Mouse (Mus musculus): ENCODE data around the gene Zfp94. TPM values are rescaled to one million over a fixed set of nuclear protein-coding genes. Genes with fewer than 3 reads are reported as not detected.

The Zfp94 gene
- 1 to 10 TPM; 1.8 to 2.5 TPM for total RNA-seq (2021)

GRCm38 (mm10) chr7:24316567-24317092 lies at the start of gene Zfp94:
Gene Zfp94, minus strand, starts transcription at chr7:24316666.
- peak; percentile 89 for DNase-seq (ENCODE audit: low spot score)

GRCm38 (mm10) chr7:24365258-24366014 lies 49.0 kb upstream of the Zfp94 start:
- intact Hi-C loops (cut with DNase I), result loop anchor here (2.0 kb wide), 2 partner anchors 19 to 41 kb away; no protein-coding TSS in a partner anchor
- DNase-seq (ENCODE audit: low spot score), result no peak

More at GRCm38 (mm10) chr7:24316567-24317092, at the start of gene Zfp94:
- intact Hi-C loops (cut with DNase I), result loop anchor here (2.0 to 5.0 kb wide), 4 partner anchors 46 to 234 kb away; partner anchors contain the start of genes Zfp180, Zfp235 and Zfp93

- DNase-seq (ENCODE audit: low spot score), result peak; percentile 43
- intact Hi-C loops (cut with DNase I), result loop anchor here (2.0 kb wide), 2 partner anchors 20 to 42 kb away; no protein-coding TSS in a partner anchor
These were observed 48.4 kb upstream of the Zfp94 start for GRCm38 (mm10) chr7:24364827-24365226.

- no peak for DNase-seq (ENCODE audit: low spot score)
- intact Hi-C loops (cut with DNase I), result no loop called here
These were observed 46.8 kb upstream of the Zfp94 start for GRCm38 (mm10) chr7:24363228-24363627.

GRCm38 (mm10) chr7:24361001-24361400 lies 44.5 kb upstream of the Zfp94 start:
- no peak for DNase-seq (ENCODE audit: low spot score)
- intact Hi-C loops (cut with DNase I), result no loop called here

- intact Hi-C loops (cut with DNase I), result no loop called here
- no peak for DNase-seq (ENCODE audit: low spot score)
These were observed 42.8 kb upstream of the Zfp94 start for GRCm38 (mm10) chr7:24359269-24359668.

- DNase-seq (ENCODE audit: low spot score), result no peak
- intact Hi-C loops (cut with DNase I), result no loop called here
These were observed 41.4 kb upstream of the Zfp94 start for GRCm38 (mm10) chr7:24357899-24358298.

GRCm38 (mm10) chr7:24356081-24356480 lies 39.6 kb upstream of the Zfp94 start:
- no peak for DNase-seq (ENCODE audit: low spot score)
- intact Hi-C loops (cut with DNase I), result no loop called here

- no peak for DNase-seq (ENCODE audit: low spot score)
- intact Hi-C loops (cut with DNase I), result no loop called here
These were observed 39.2 kb upstream of the Zfp94 start for GRCm38 (mm10) chr7:24355646-24356045.

GRCm38 (mm10) chr7:24348896-24349295 lies 32.4 kb upstream of the Zfp94 start, which contains the start of gene Lypd5:
Gene Lypd5, plus strand, starts transcription at chr7:24349196.
- no peak for DNase-seq (ENCODE audit: low spot score)
- intact Hi-C loops (cut with DNase I), result no loop called here

- intact Hi-C loops (cut with DNase I), result no loop called here
- no peak for DNase-seq (ENCODE audit: low spot score)
These were observed 30.0 kb upstream of the Zfp94 start for GRCm38 (mm10) chr7:24346444-24346843.

- intact Hi-C loops (cut with DNase I), result no loop called here
- no peak for DNase-seq (ENCODE audit: low spot score)
These were observed 27.3 kb upstream of the Zfp94 start for GRCm38 (mm10) chr7:24343701-24344272.

- DNase-seq (ENCODE audit: low spot score), result no peak
- intact Hi-C loops (cut with DNase I), result loop anchor here (5.0 kb wide), 1 partner anchor 49 kb away; no protein-coding TSS in a partner anchor
These were observed 21.8 kb upstream of the Zfp94 start for GRCm38 (mm10) chr7:24338241-24338640.

- DNase-seq (ENCODE audit: low spot score), result no peak
- intact Hi-C loops (cut with DNase I), result loop anchor here (2.0 to 5.0 kb wide), 2 partner anchors 51 to 71 kb away; no protein-coding TSS in a partner anchor
These were observed 19.3 kb upstream of the Zfp94 start for GRCm38 (mm10) chr7:24335699-24336309.

GRCm38 (mm10) chr7:24333304-24333986 lies 17.0 kb upstream of the Zfp94 start, which contains the start of gene Tescl:
Gene Tescl, minus strand, starts transcription at chr7:24333936.
- no peak for DNase-seq (ENCODE audit: low spot score)
- intact Hi-C loops (cut with DNase I), result no loop called here

- no peak for DNase-seq (ENCODE audit: low spot score)
- intact Hi-C loops (cut with DNase I), result no loop called here
These were observed 11.0 kb upstream of the Zfp94 start for GRCm38 (mm10) chr7:24327281-24327975.

GRCm38 (mm10) chr7:24326273-24327135 lies 10.0 kb upstream of the Zfp94 start:
- DNase-seq (ENCODE audit: low spot score), result no peak
- intact Hi-C loops (cut with DNase I), result no loop called here

GRCm38 (mm10) chr7:24325675-24326128 lies 9.2 kb upstream of the Zfp94 start:
- intact Hi-C loops (cut with DNase I), result no loop called here
- no peak for DNase-seq (ENCODE audit: low spot score)
